Mouse (Mus musculus): ENCODE results near the gene Rrp15. TPM values are rescaled to one million over a fixed set of nuclear protein-coding genes. Genes with fewer than 3 reads are reported as not detected.
A peak's percentile ranks its signal among the peaks of the same experiment; 100 is the strongest.

Rrp15 gene
- polyA plus RNA-seq, 1 experiment from 2014 or later, result 86.3 TPM

GRCm38 (mm10) chr1:186705203-186705914 lies 43.8 kb downstream of the Rrp15 start:
- H3K27ac ChIP-seq, result peak overlapping the region; percentile 89
- peaks cover 16% of the 10 kb centered on the region for H3K4me1 ChIP-seq
- no peaks in the 10 kb centered on the region for H3K27me3 ChIP-seq (ENCODE audit: insufficient read depth, poor library complexity, severe bottlenecking)
- peak overlapping the region; percentile 77 for H3K4me3 ChIP-seq
- no peaks in the 10 kb centered on the region for H3K9me3 ChIP-seq
- under 1% methylated on average over 65 of the region's 65 CpGs for WGBS
- DNase-seq (ENCODE audit: low spot score), result peak; percentile 84
- H3K36me3 ChIP-seq, result no peaks in the 10 kb centered on the region

- H3K27me3 ChIP-seq (ENCODE audit: insufficient read depth, poor library complexity, severe bottlenecking), result no peaks in the 10 kb centered on the region
- under 1% methylated on average over 36 of the region's 36 CpGs for WGBS
- H3K36me3 ChIP-seq, result no peaks in the 10 kb centered on the region
- H3K9me3 ChIP-seq, result no peaks in the 10 kb centered on the region
- DNase-seq (ENCODE audit: low spot score), result no peak
- H3K27ac ChIP-seq, result peak overlapping the region; percentile 89
- peaks cover 13% of the 10 kb centered on the region for H3K4me1 ChIP-seq
- peak overlapping the region; percentile 77 for H3K4me3 ChIP-seq
These were observed 45.0 kb downstream of the Rrp15 start for GRCm38 (mm10) chr1:186703980-186704701.

- H3K9me3 ChIP-seq, result no peaks in the 10 kb centered on the region
- under 1% methylated on average over 15 of the region's 15 CpGs for WGBS
- H3K27ac ChIP-seq, result peak overlapping the region; percentile 89
- no peaks in the 10 kb centered on the region for H3K27me3 ChIP-seq (ENCODE audit: insufficient read depth, poor library complexity, severe bottlenecking)
- peaks cover 6% of the 10 kb centered on the region; the same call in 1 of the 2 replicates for H3K36me3 ChIP-seq
- DNase-seq (ENCODE audit: low spot score), result no peak
- H3K4me1 ChIP-seq, result peaks cover 13% of the 10 kb centered on the region
- H3K4me3 ChIP-seq, result peak overlapping the region; percentile 77
These were observed 45.7 kb downstream of the Rrp15 start for GRCm38 (mm10) chr1:186703256-186703979.

- Histone ChIP-seq H3K27ac (peak overlapping the region; percentile 89), H3K9me3 (no peaks in the 10 kb centered on the region), H3K36me3 (peaks cover 11% of the 10 kb centered on the region; the same call in 1 of the 2 replicates), H3K27me3 (ENCODE audit: insufficient read depth, poor library complexity, severe bottlenecking) (no peaks in the 10 kb centered on the region), H3K4me1 (peaks cover 13% of the 10 kb centered on the region), H3K4me3 (peak overlapping the region; percentile 77)
- 15% methylated on average over 15 of the region's 15 CpGs for WGBS
- no peak for DNase-seq (ENCODE audit: low spot score)
These were observed 46.5 kb downstream of the Rrp15 start for GRCm38 (mm10) chr1:186702391-186703255.

- H3K27me3 ChIP-seq (ENCODE audit: insufficient read depth, poor library complexity, severe bottlenecking), result no peaks in the 10 kb centered on the region
- peaks cover 13% of the 10 kb centered on the region for H3K4me1 ChIP-seq
These were observed 47.8 kb downstream of the Rrp15 start for GRCm38 (mm10) chr1:186701206-186701905.

GRCm38 (mm10) chr1:186700496-186700895 lies 48.7 kb downstream of the Rrp15 start:
- Histone ChIP-seq H3K27ac (no peak overlapping the region), H3K27me3 (ENCODE audit: insufficient read depth, poor library complexity, severe bottlenecking) (no peaks in the 10 kb centered on the region), H3K4me1 (peaks cover 13% of the 10 kb centered on the region), H3K36me3 (peaks cover 17% of the 10 kb centered on the region; the same call in 1 of the 2 replicates), H3K4me3 (no peak overlapping the region), H3K9me3 (no peaks in the 10 kb centered on the region)
- DNase-seq (ENCODE audit: low spot score), result no peak
- 81% methylated on average over 3 of the region's 3 CpGs for WGBS

More at GRCm38 (mm10) chr1:186701206-186701905, 47.8 kb downstream of the Rrp15 start:
- WGBS, result 66% methylated on average over 8 of the region's 8 CpGs
- no peaks in the 10 kb centered on the region for H3K9me3 ChIP-seq
- no peak overlapping the region for H3K4me3 ChIP-seq
- H3K27ac ChIP-seq, result no peak overlapping the region
- peaks cover 17% of the 10 kb centered on the region; the same call in 1 of the 2 replicates for H3K36me3 ChIP-seq
- no peak for DNase-seq (ENCODE audit: low spot score)

GRCm38 (mm10) chr1:186698583-186699338 lies 50.4 kb downstream of the Rrp15 start:
- no peaks in the 10 kb centered on the region for H3K27me3 ChIP-seq (ENCODE audit: insufficient read depth, poor library complexity, severe bottlenecking)
- H3K27ac ChIP-seq, result no peak overlapping the region
- H3K36me3 ChIP-seq, result peaks cover 30% of the 10 kb centered on the region; the same call in 1 of the 2 replicates
- DNase-seq (ENCODE audit: low spot score), result no peak
- no peaks in the 10 kb centered on the region for H3K9me3 ChIP-seq
- H3K4me1 ChIP-seq, result peaks cover 19% of the 10 kb centered on the region
- WGBS, result 75% methylated on average over 15 of the region's 15 CpGs
- no peak overlapping the region for H3K4me3 ChIP-seq

GRCm38 (mm10) chr1:186696231-186696630 lies 52.9 kb downstream of the Rrp15 start:
- no peak for DNase-seq (ENCODE audit: low spot score)
- H3K27ac ChIP-seq, result no peak overlapping the region
- peaks cover 30% of the 10 kb centered on the region; the same call in 1 of the 2 replicates for H3K36me3 ChIP-seq
- WGBS, result 74% methylated on average over 9 of the region's 9 CpGs
- peaks cover 23% of the 10 kb centered on the region for H3K4me1 ChIP-seq
- no peaks in the 10 kb centered on the region for H3K27me3 ChIP-seq (ENCODE audit: insufficient read depth, poor library complexity, severe bottlenecking)
- no peaks in the 10 kb centered on the region for H3K9me3 ChIP-seq
- no peak overlapping the region for H3K4me3 ChIP-seq

GRCm38 (mm10) chr1:186695361-186695760 lies 53.8 kb downstream of the Rrp15 start:
- H3K4me3 ChIP-seq, result no peak overlapping the region
- no peak overlapping the region for H3K27ac ChIP-seq
- H3K4me1 ChIP-seq, result peaks cover 29% of the 10 kb centered on the region
- no peaks in the 10 kb centered on the region for H3K9me3 ChIP-seq
- DNase-seq (ENCODE audit: low spot score), result no peak
- peaks cover 30% of the 10 kb centered on the region; the same call in 1 of the 2 replicates for H3K36me3 ChIP-seq
- no peaks in the 10 kb centered on the region for H3K27me3 ChIP-seq (ENCODE audit: insufficient read depth, poor library complexity, severe bottlenecking)
- WGBS, result 46% methylated on average over 4 of the region's 4 CpGs

GRCm38 (mm10) chr1:186692370-186692769 lies 56.8 kb downstream of the Rrp15 start:
- Histone ChIP-seq H3K36me3 (peaks cover 19% of the 10 kb centered on the region; the same call in 1 of the 2 replicates), H3K4me1 (peaks cover 33% of the 10 kb centered on the region), H3K27me3 (ENCODE audit: insufficient read depth, poor library complexity, severe bottlenecking) (no peaks in the 10 kb centered on the region), H3K9me3 (no peaks in the 10 kb centered on the region), H3K27ac (no peak overlapping the region), H3K4me3 (no peak overlapping the region)
- DNase-seq (ENCODE audit: low spot score), result no peak
- 81% methylated on average over 4 of the region's 4 CpGs for WGBS

GRCm38 (mm10) chr1:186691708-186692107 lies 57.5 kb downstream of the Rrp15 start:
- no peak for DNase-seq (ENCODE audit: low spot score)
- 76% methylated on average over 9 of the region's 9 CpGs for WGBS

More at GRCm38 (mm10) chr1:186691708-186692107, 57.5 kb downstream of the Rrp15 start:
- no peaks in the 10 kb centered on the region for H3K27me3 ChIP-seq (ENCODE audit: insufficient read depth, poor library complexity, severe bottlenecking)
- H3K9me3 ChIP-seq, result no peaks in the 10 kb centered on the region
- H3K36me3 ChIP-seq, result peaks cover 16% of the 10 kb centered on the region; the same call in 1 of the 2 replicates
- H3K4me3 ChIP-seq, result no peak overlapping the region
- H3K4me1 ChIP-seq, result peaks cover 38% of the 10 kb centered on the region
- no peak overlapping the region for H3K27ac ChIP-seq

All from heart, embryonic 10.5 days (tissue).